In the genomic region with DNA sequence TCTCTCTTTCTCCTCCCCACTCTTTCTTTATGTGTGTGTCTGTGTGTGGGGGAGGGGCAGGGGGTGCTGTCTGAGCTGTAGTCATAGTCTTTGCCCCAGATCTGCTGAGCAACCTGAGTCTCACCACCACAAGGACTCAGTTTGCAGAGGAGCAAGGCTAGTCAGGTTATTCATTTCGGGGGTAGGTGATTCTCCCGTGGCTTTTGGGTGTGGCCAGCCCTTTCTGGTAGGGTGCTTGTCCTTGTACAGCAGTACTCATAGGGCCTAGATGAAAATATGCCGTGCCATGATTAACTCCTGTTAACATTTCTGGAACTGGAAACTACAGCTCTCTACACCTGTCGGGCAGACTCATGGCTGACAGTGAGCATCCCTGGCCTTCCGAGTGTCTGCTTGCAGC, we compare ENCODE assay signal across 30 mouse cellular contexts. TPM values are rescaled to one million over a fixed set of nuclear protein-coding genes. Genes with fewer than 3 reads are reported as not detected.
DNase-seq lines count a peak whose midpoint lies in the region; ATAC-seq and TF ChIP-seq lines count a peak whose summit lies in the region.
"Had no signal": no experiment of that assay in that cellular context is flagged by ENCODE, and none has a peak within 500 bp of the region (broad histone marks: within the 10 kb centered on the region; RNA-seq: fewer than 3 reads in every experiment).

No protein-coding gene starts in this region.

- intact Hi-C loops in heart, postnatal 10 days (cut with DNase I), result no loop called here

- no peaks in the 10 kb centered on the region for H3K9me3 ChIP-seq in heart, embryonic 14.5 days (ENCODE audit: control insufficient read depth, low read length)
- H3K9me3 ChIP-seq in stomach, embryonic 15.5 days, result no peaks in the 10 kb centered on the region
- H3K9me3 ChIP-seq in stomach, postnatal 0 days (ENCODE audit: control insufficient read depth, low read length), result no peaks in the 10 kb centered on the region
- H3K9me3 ChIP-seq in forebrain, postnatal 0 days (ENCODE audit: low read length), result no peaks in the 10 kb centered on the region
- H3K9me3 ChIP-seq: forebrain, embryonic 10.5 days; forebrain, embryonic 15.5 days had no signal

- TF ChIP-seq EP300 in stomach, postnatal 0 days (optimal IDR thresholded peaks at IDR 0.05), result no peak

- no peaks in the 10 kb centered on the region for H3K27me3 ChIP-seq in heart, embryonic 14.5 days (ENCODE audit: control insufficient read depth, insufficient read depth, low read length)
- H3K27me3 ChIP-seq in stomach, embryonic 15.5 days (replicated peaks), result no peaks in the 10 kb centered on the region
- H3K27me3 ChIP-seq in stomach, postnatal 0 days (ENCODE audit: control insufficient read depth, insufficient read depth, low read length), result no peaks in the 10 kb centered on the region
- no peaks in the 10 kb centered on the region for H3K27me3 ChIP-seq in forebrain, postnatal 0 days (ENCODE audit: insufficient read depth, low read length)
- H3K27me3 ChIP-seq: forebrain, embryonic 15.5 days had no signal

- TF ChIP-seq CTCF in stomach, postnatal 0 days (IDR thresholded peaks at IDR 0.05; ENCODE audit: low read depth), result no peak
- no peak for TF ChIP-seq CTCF in forebrain, postnatal 0 days (IDR thresholded peaks at IDR 0.05; ENCODE audit: low read depth)

- peaks cover 86% of the 10 kb centered on the region for H3K36me3 ChIP-seq in heart, embryonic 14.5 days (ENCODE audit: control insufficient read depth, insufficient read depth, low read length)
- peaks cover 7% of the 10 kb centered on the region; the same call in 1 of the 2 replicates for H3K36me3 ChIP-seq in stomach, embryonic 15.5 days
- H3K36me3 ChIP-seq in stomach, postnatal 0 days (ENCODE audit: control insufficient read depth, insufficient read depth, low read length), result peaks cover 8% of the 10 kb centered on the region; the same call in 1 of the 2 replicates
- peaks cover 68% of the 10 kb centered on the region for H3K36me3 ChIP-seq in forebrain, postnatal 0 days (ENCODE audit: insufficient read depth)

- H3K4me2 ChIP-seq in heart, embryonic 14.5 days (ENCODE audit: low read length), result no peak overlapping the region
- no peak overlapping the region for H3K4me2 ChIP-seq in stomach, embryonic 15.5 days
- no peak overlapping the region for H3K4me2 ChIP-seq in stomach, postnatal 0 days (replicated peaks; ENCODE audit: low read depth)
- H3K4me2 ChIP-seq in forebrain, postnatal 0 days (ENCODE audit: low read depth), result no peak overlapping the region
- H3K4me2 ChIP-seq: forebrain, embryonic 15.5 days; hindbrain, embryonic 14.5 days; lung, embryonic 14.5 days; midbrain, embryonic 11.5 days had no signal

- peaks cover 26 to 56% of the 10 kb centered on the region in 2 experiments for H3K4me1 ChIP-seq in heart, embryonic 14.5 days (ENCODE audit: control insufficient read depth in 2 of 2, insufficient read depth in 2 of 2, low read length in 2 of 2)
- H3K4me1 ChIP-seq in stomach, embryonic 15.5 days, result peaks cover 10% of the 10 kb centered on the region
- H3K4me1 ChIP-seq in stomach, postnatal 0 days (replicated peaks; ENCODE audit: control insufficient read depth, insufficient read depth), result no peaks in the 10 kb centered on the region; the same call in 1 of the 2 replicates
- no peaks in the 10 kb centered on the region for H3K4me1 ChIP-seq in forebrain, postnatal 0 days (ENCODE audit: insufficient read depth)
- H3K4me1 ChIP-seq: forebrain, embryonic 15.5 days had no signal

- WGBS in heart, embryonic 14.5 days, result 85% methylated on average over 5 of the region's 5 CpGs
- 81% methylated on average over 5 of the region's 5 CpGs for WGBS in stomach, embryonic 15.5 days
- WGBS in stomach, postnatal 0 days, result 86% methylated on average over 5 of the region's 5 CpGs
- 92% methylated on average over 5 of the region's 5 CpGs for WGBS in forebrain, postnatal 0 days

- ATAC-seq in heart, embryonic 14.5 days (ENCODE audit: insufficient number of reproducible peaks, insufficient read depth, low FRiP score, low read depth), result no peak
- no peak for ATAC-seq in stomach, embryonic 15.5 days (ENCODE audit: insufficient read depth, low FRiP score, low read depth)
- no peak for ATAC-seq in stomach, postnatal 0 days (ENCODE audit: low FRiP score, low TSS enrichment)
- no peak for ATAC-seq in forebrain, postnatal 0 days
- ATAC-seq: CD4-positive, CD25-positive, alpha-beta regulatory T cell, adult 4 months; forebrain, embryonic 15.5 days; intestine, postnatal 0 days; midbrain, embryonic 16.5 days had no signal

- 0 out of 2 replicates have a peak overlapping the region, but pooled peaks have one; percentile 47 for H3K9ac ChIP-seq in heart, embryonic 14.5 days (ENCODE audit: low read length)
- no peak overlapping the region for H3K9ac ChIP-seq in stomach, embryonic 15.5 days
- no peak overlapping the region for H3K9ac ChIP-seq in stomach, postnatal 0 days (ENCODE audit: low read length)
- no peak overlapping the region for H3K9ac ChIP-seq in forebrain, postnatal 0 days
- H3K9ac ChIP-seq: forebrain, embryonic 15.5 days; hindbrain, embryonic 14.5 days; liver, embryonic 14.5 days; lung, embryonic 14.5 days had no signal

- no peak overlapping the region for H3K4me3 ChIP-seq in heart, embryonic 14.5 days (ENCODE audit: control insufficient read depth in 1 of 2, insufficient read depth in 1 of 2, low read depth in 1 of 2, low read length in 2 of 2)
- no peak overlapping the region for H3K4me3 ChIP-seq in stomach, embryonic 15.5 days (replicated peaks)
- no peak overlapping the region for H3K4me3 ChIP-seq in stomach, postnatal 0 days (ENCODE audit: low read depth, low read length)
- no peak overlapping the region for H3K4me3 ChIP-seq in forebrain, postnatal 0 days (ENCODE audit: low read depth, low read length)
- H3K4me3 ChIP-seq: forebrain, embryonic 10.5 days; forebrain, embryonic 15.5 days; gastrocnemius, adult 2 months; heart, adult 2 months had no signal

- H3K27ac ChIP-seq in heart, embryonic 14.5 days (replicated peaks in 1 of 2; ENCODE audit: control insufficient read depth in 1 of 2, insufficient read depth in 1 of 2, low read depth in 2 of 2, low read length in 2 of 2), result peak overlapping the region; percentile 34 to 61; a peak in 1 of 4 replicates
- H3K27ac ChIP-seq in stomach, embryonic 15.5 days, result 0 out of 2 replicates have a peak overlapping the region, but pooled peaks have one; percentile 72
- H3K27ac ChIP-seq in stomach, postnatal 0 days (replicated peaks), result no peak overlapping the region
- no peak overlapping the region for H3K27ac ChIP-seq in forebrain, postnatal 0 days (ENCODE audit: low read depth, low read length)
- H3K27ac ChIP-seq: forebrain, embryonic 15.5 days; gastrocnemius, adult 2 months; heart, adult 2 months; hindbrain, embryonic 14.5 days; liver, embryonic 14.5 days had no signal

- DNase-seq in adrenal gland, postnatal 14 days, result peak; percentile 39
- no peak for DNase-seq in adrenal gland, postnatal 4 days (ENCODE audit: low spot score in 2 of 2)
- DNase-seq in heart, postnatal 10 days, result no peak
- DNase-seq in stomach, postnatal 0 days (ENCODE audit: low spot score), result no peak
- DNase-seq in forebrain, postnatal 0 days, result no peak
- DNase-seq: cerebellum, adult 8-10 months; gastrocnemius, adult 2 months; gastrocnemius, postnatal 36 days; heart, adult 2 months; kidney, adult 9 months; kidney, postnatal 10 days; layer of hippocampus, postnatal 36 days; left cerebral cortex, postnatal 4 days; liver; lung, embryonic 14.5 days; lung, postnatal 36 days; right cerebral cortex, adult 18-20 months; spleen, adult 18-20 months; thymus, adult 2 months; thymus, postnatal 36 days had no signal

RNA-seq across cellular contexts. Expression of a gene that starts 36.2 kb away (rescaled TPM):
- 0.08 and 0.15 TPM in 2 replicates for total RNA-seq in adrenal gland, postnatal 14 days (2021)
- under 1 TPM; 0.08 to 0.42 TPM for total RNA-seq in adrenal gland, postnatal 4 days (2021)
- 0.11 and 0.23 TPM in 2 replicates for polyA plus RNA-seq in heart, embryonic 14.5 days (2014; fragmentation: Nextera tagmentation; extraction: Ambion mirVana)
- under 1 TPM; 0.12 TPM for total RNA-seq in heart, postnatal 10 days (2021)
- 0.10 and 0.15 TPM in 2 replicates for polyA plus RNA-seq in stomach, embryonic 15.5 days (2015; fragmentation: Nextera tagmentation; extraction: Ambion mirVana)
- 0.04 and 0.06 TPM in 2 replicates for polyA plus RNA-seq in stomach, postnatal 0 days (2015; fragmentation: Nextera tagmentation; extraction: Ambion mirVana)
- total RNA-seq in forebrain, postnatal 0 days (2014; rRNA removed), result 0.23 and 0.62 TPM in 2 replicates
- polyA plus RNA-seq in forebrain, postnatal 0 days (2015; fragmentation: Nextera tagmentation; extraction: Ambion mirVana), result 0.03 and 0.17 TPM in 2 replicates

Comparison
In these comparisons a context has a peak if more than half of its experiments do, and no peak if none do; other contexts are left out.
1. H3K27ac ChIP-seq: peak in heart, embryonic 14.5 days (2 of 2) and stomach, embryonic 15.5 days (single experiment); none in stomach, postnatal 0 days (single experiment) and forebrain, postnatal 0 days (single experiment).